Mouse (Mus musculus) lung, embryonic 16.5 days (tissue): ENCODE measurements around the gene 1600014C10Rik. TPM values are rescaled to one million over a fixed set of nuclear protein-coding genes. Genes with fewer than 3 reads are reported as not detected.

Experiments
- ATAC-seq: fragments of 200-750 bp; cut with Nextera tagmentation; 2 replicates; pipeline ENCODE4 v1.8.0; 2017; ENCODE audit warnings: low read depth, mild to moderate bottlenecking, moderate library complexity
- H3K27ac ChIP-seq: fragments of 300-500 bp; sonication (generic); 2 replicates; pipeline ENCODE4 v1.5.1; 2014; ENCODE audit warnings: mild to moderate bottlenecking, control low read depth, low read length
- H3K27me3 ChIP-seq: fragments of 300-500 bp; sonication (generic); 2 replicates; pipeline ENCODE4 v1.6.1; 2014; ENCODE audit warnings: low read depth, low read length, mixed read lengths; ENCODE audit not compliant: control insufficient read depth, insufficient read depth
- H3K36me3 ChIP-seq: fragments of 300-500 bp; sonication (generic); 2 replicates; pipeline ENCODE4 v1.6.1; 2014; ENCODE audit warnings: low read length; ENCODE audit not compliant: control insufficient read depth, insufficient read depth
- H3K4me1 ChIP-seq: fragments of 300-500 bp; sonication (generic); replicated peaks from 2 replicates; pipeline ENCODE4 v1.6.1; 2014; ENCODE audit warnings: low read length, mixed read lengths; ENCODE audit not compliant: control insufficient read depth, insufficient read depth
- H3K4me2 ChIP-seq: fragments of 300-500 bp; sonication (generic); 2 replicates; pipeline ENCODE4 v1.6.1; 2014; ENCODE audit warnings: low read depth, low read length, control low read depth
- H3K4me3 ChIP-seq: fragments of 300-500 bp; sonication (generic); 2 replicates; pipeline ENCODE4 v1.5.1; 2014; ENCODE audit warnings: mild to moderate bottlenecking, low read length, control low read depth
- H3K9ac ChIP-seq: fragments of 300-500 bp; sonication (generic); 2 replicates; pipeline ENCODE4 v1.6.1; 2014; ENCODE audit warnings: low read length, control low read depth
- H3K9me3 ChIP-seq: fragments of 300-500 bp; sonication (generic); 2 replicates; pipeline ENCODE4 v1.6.1; 2016; ENCODE audit warnings: low read length; ENCODE audit not compliant: control insufficient read depth
- WGBS: fragments of 180-500 bp; shearing (Covaris S2); extraction: QIAGEN DNeasy Blood & Tissue Kit; methylation state at CpG from one replicate; pipeline ENCODE4 v1.1.7; 2014; 5-methylcytosine and 5-hydroxymethylcytosine counted together
- polyA plus RNA-seq: library from polyadenylated mRNA; unstranded; fragments of >200 nt; fragmentation: Nextera tagmentation; extraction: Ambion mirVana; gene quantifications from 2 replicates; pipeline ENCODE4 v1.2.1, GENCODE M21; 2015

Gene 1600014C10Rik
- polyA plus RNA-seq, result 18.7 and 18.9 TPM in 2 replicates

GRCm38 (mm10) chr7:38182962-38183687, at the start of gene 1600014C10Rik:
TSS of gene 1600014C10Rik (plus strand) at chr7:38183217.
- H3K27me3 ChIP-seq, result no peaks in the 10 kb centered on the region
- peak within 1 kb of the TSS; percentile 91 for H3K4me2 ChIP-seq
- WGBS, result 4% methylated on average over 28 of the region's 28 CpGs
- peak within 1 kb of the TSS; percentile 76 for H3K9ac ChIP-seq
- H3K36me3 ChIP-seq, result no peaks in the 10 kb centered on the region
- H3K4me3 ChIP-seq, result peak within 1 kb of the TSS; percentile 66
- ATAC-seq, result peak; percentile 61
- no peaks in the 10 kb centered on the region for H3K9me3 ChIP-seq
- peaks cover 14% of the 10 kb centered on the region for H3K4me1 ChIP-seq
- H3K27ac ChIP-seq, result peak within 1 kb of the TSS; percentile 82

DNA sequence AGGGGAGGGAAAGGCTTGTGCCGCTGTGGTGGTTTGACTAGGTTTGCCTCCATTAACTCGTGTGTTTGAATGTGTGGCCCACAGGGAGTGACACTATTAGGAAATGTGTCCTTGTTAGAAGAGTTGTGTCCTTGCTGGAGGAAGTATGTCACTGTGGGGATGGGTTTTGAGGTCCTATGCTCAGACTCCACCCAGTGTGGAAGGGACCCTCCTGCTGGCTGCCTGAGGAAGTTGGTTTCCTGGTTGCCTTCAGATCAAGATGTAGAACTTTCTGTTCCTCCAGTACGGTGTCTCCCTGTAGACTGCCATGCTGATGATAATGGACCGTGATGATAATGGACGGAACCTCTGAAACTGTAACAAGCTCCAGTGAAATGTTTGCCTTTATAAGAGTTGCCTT, 48.5 kb upstream of the 1600014C10Rik start:
- Histone ChIP-seq H3K4me2 (no peak overlapping the region), H3K27ac (no peak overlapping the region), H3K4me1 (no peaks in the 10 kb centered on the region), H3K9ac (no peak overlapping the region), H3K27me3 (no peaks in the 10 kb centered on the region), H3K36me3 (no peaks in the 10 kb centered on the region), H3K4me3 (no peak overlapping the region), H3K9me3 (no peaks in the 10 kb centered on the region)
- no peak for ATAC-seq
- 82% methylated on average over 5 of the region's 5 CpGs for WGBS

- ATAC-seq, result no peak
- 42% methylated on average over 9 of the region's 9 CpGs for WGBS
- Histone ChIP-seq H3K9ac (0 out of 2 replicates have a peak overlapping the region, but pooled peaks have one; percentile 18), H3K27me3 (no peaks in the 10 kb centered on the region), H3K9me3 (no peaks in the 10 kb centered on the region), H3K36me3 (no peaks in the 10 kb centered on the region), H3K4me2 (no peak overlapping the region), H3K4me3 (no peak overlapping the region), H3K27ac (no peak overlapping the region), H3K4me1 (no peaks in the 10 kb centered on the region)
These were observed 42.7 kb upstream of the 1600014C10Rik start for GRCm38 (mm10) chr7:38140324-38140723.

- Histone ChIP-seq H3K27me3 (no peaks in the 10 kb centered on the region), H3K36me3 (no peaks in the 10 kb centered on the region), H3K9ac (no peak overlapping the region), H3K27ac (no peak overlapping the region), H3K9me3 (no peaks in the 10 kb centered on the region), H3K4me1 (no peaks in the 10 kb centered on the region), H3K4me3 (no peak overlapping the region), H3K4me2 (no peak overlapping the region)
- ATAC-seq, result peak; percentile 47
- 63% methylated on average over 13 of the region's 13 CpGs for WGBS
These were observed 41.1 kb upstream of the 1600014C10Rik start for GRCm38 (mm10) chr7:38141747-38142545.

- Histone ChIP-seq H3K9me3 (no peaks in the 10 kb centered on the region), H3K36me3 (no peaks in the 10 kb centered on the region), H3K4me3 (no peak overlapping the region), H3K9ac (no peak overlapping the region), H3K4me1 (no peaks in the 10 kb centered on the region), H3K27ac (no peak overlapping the region), H3K27me3 (no peaks in the 10 kb centered on the region), H3K4me2 (no peak overlapping the region)
- WGBS, result 82% methylated on average over 6 of the region's 6 CpGs
- ATAC-seq, result no peak
These were observed 35.5 kb upstream of the 1600014C10Rik start for GRCm38 (mm10) chr7:38147477-38147876.

DNA sequence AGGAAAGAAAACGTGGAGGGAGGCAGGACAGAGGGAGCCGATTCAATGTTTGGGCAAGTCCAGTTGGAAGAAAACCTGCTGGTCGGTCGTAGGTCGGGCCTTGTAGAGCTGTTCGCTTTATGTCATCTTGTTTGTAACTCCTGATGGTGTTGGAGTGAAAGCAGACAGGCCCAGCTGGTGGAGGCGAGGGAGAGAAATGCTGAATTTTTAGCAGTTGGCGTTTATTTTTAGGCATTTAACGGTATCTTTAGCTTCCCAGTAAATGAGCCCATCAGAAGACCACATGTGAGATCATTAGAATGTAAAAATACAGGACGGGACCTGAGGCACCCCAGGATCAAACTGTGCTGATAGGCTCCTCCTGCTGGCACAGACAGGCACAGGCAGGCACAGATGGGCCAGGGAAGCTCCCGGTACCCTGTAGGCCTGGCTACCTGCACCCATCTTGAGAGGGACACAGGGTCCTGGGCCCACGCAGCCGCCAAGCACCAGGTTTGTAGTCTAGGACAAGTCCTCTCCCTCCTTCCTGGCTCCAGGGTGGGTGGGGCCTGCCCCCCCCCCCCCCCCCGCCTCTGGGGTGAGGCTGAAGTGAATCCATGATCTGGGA, 31.2 kb upstream of the 1600014C10Rik start:
- no peaks in the 10 kb centered on the region for H3K4me1 ChIP-seq
- no peaks in the 10 kb centered on the region for H3K27me3 ChIP-seq
- no peaks in the 10 kb centered on the region for H3K9me3 ChIP-seq
- H3K4me2 ChIP-seq, result no peak overlapping the region
- no peak overlapping the region for H3K4me3 ChIP-seq
- H3K36me3 ChIP-seq, result no peaks in the 10 kb centered on the region
- no peak overlapping the region for H3K27ac ChIP-seq
- no peak for ATAC-seq
- WGBS, result 56% methylated on average over 13 of the region's 14 CpGs
- H3K9ac ChIP-seq, result no peak overlapping the region

GRCm38 (mm10) chr7:38152571-38152970, 30.4 kb upstream of the 1600014C10Rik start:
- Histone ChIP-seq H3K4me2 (no peak overlapping the region), H3K27ac (no peak overlapping the region), H3K9me3 (no peaks in the 10 kb centered on the region), H3K9ac (no peak overlapping the region), H3K36me3 (no peaks in the 10 kb centered on the region), H3K4me1 (no peaks in the 10 kb centered on the region), H3K4me3 (no peak overlapping the region), H3K27me3 (no peaks in the 10 kb centered on the region)
- ATAC-seq, result no peak
- WGBS, result 70% methylated on average over 3 of the region's 3 CpGs

GRCm38 (mm10) chr7:38155829-38156228, 27.2 kb upstream of the 1600014C10Rik start:
- H3K36me3 ChIP-seq, result no peaks in the 10 kb centered on the region
- H3K4me2 ChIP-seq, result no peak overlapping the region
- no peaks in the 10 kb centered on the region for H3K4me1 ChIP-seq
- no peak overlapping the region for H3K27ac ChIP-seq
- no peaks in the 10 kb centered on the region for H3K27me3 ChIP-seq
- 73% methylated on average over 5 of the region's 5 CpGs for WGBS
- H3K9me3 ChIP-seq, result no peaks in the 10 kb centered on the region
- no peak overlapping the region for H3K9ac ChIP-seq
- ATAC-seq, result no peak
- no peak overlapping the region for H3K4me3 ChIP-seq
